Mouse (Mus musculus) retina, adult 2 months (tissue): ENCODE measurements around the gene Dimt1.
"Not testable (repeated sequence)": the region's sequence is repeated elsewhere in the genome, so short reads cannot be mapped to it uniquely, and the experiment has no call there.

Experiments
- DNase-seq: peaks from one replicate; pipeline ENCODE4 v3.0.0-alpha.2; 2012; ENCODE audit warnings: low read depth, low spot score

Gene Dimt1

GRCm38 (mm10) chr13:106961496-106961895 lies 14.6 kb downstream of the Dimt1 start:
- DNase-seq, result no peak

GRCm38 (mm10) chr13:106996891-106997290 lies 50.0 kb downstream of the Dimt1 start:
- DNase-seq, result no peak

DNA sequence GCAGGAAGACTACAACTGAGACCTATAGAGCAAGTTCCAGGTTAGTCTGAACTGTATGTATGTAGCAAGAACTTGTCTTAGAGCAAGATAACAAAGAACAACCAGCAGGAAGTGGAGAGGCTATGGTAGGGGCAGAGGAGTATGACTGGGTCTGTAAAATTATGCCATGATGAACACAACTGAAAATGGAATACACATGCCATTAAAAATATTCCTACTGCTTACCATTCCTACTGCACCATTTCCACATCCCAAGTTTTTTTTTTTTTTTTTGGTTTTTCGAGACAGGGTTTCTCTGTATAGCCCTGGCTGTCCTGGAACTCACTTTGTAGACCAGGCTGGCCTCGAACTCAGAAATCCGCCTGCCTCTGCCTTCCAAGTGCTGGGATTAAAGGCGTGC lies 50.6 kb downstream of the Dimt1 start:
- not testable (repeated sequence) for DNase-seq

- no peak for DNase-seq
Observed at GRCm38 (mm10) chr13:106998026-106998425, 51.1 kb downstream of the Dimt1 start.

GRCm38 (mm10) chr13:106998671-106999070 lies 51.7 kb downstream of the Dimt1 start:
- no peak for DNase-seq

DNA sequence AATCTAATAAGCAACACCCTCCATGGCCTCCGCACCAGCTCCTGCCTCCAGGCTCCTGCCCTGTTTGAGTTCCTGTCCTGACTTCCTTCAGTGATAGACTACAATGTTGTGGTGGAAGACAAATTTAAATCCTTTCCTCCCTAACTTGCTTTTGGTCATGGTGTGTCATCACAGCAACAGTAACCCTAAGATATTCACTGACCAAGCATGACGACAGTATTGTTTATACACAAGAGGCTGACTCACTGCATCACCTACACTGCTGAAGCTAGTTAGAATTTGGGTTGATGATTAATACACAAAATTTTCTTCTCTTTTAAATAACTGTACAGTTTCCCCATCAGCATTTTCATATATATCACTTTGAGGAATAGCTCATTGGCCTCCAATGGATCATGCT lies 56.3 kb downstream of the Dimt1 start:
- DNase-seq, result no peak

- DNase-seq, result no peak
Observed at GRCm38 (mm10) chr13:107008174-107008573, 61.2 kb downstream of the Dimt1 start.
